Mouse (Mus musculus) thymus, postnatal 4 days (tissue): Measurements from ENCODE around the gene Pex11b.
"Not testable (repeated sequence)": the region's sequence is repeated elsewhere in the genome, so short reads cannot be mapped to it uniquely, and the experiment has no call there.

Experiments
- DNase-seq: peaks from one replicate; pipeline ENCODE4 v3.0.0; 2021

The Pex11b gene

GRCm38 (mm10) chr3:96634928-96635879, at the start of gene Pex11b, which contains the start of gene Gm42957:
TSS of gene Pex11b (plus strand) at chr3:96635376.
TSS of gene Gm42957 (plus strand) at chr3:96635474.
- peak; percentile 87 for DNase-seq

- DNase-seq = no peak
Observed at GRCm38 (mm10) chr3:96590657-96591056, 44.5 kb upstream of the Pex11b start.

DNA sequence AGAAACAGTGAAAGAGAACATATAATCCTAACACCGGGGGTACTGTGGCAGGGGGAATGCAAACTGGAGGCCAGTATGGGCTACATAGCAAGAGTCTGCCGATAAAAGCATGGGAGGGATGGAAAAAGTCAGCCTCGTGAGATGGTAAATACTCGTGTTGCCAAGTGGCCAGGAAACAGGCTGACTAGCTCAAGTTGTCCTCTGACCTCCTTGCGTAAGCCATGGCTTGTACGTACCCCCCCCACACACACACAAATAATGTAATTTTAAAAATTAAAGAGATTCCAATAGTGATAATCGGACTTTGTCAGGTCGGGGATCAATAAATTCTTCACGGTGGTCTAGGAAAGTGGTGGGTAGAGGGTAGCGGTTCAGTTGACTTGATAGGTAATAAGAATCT, 41.8 kb upstream of the Pex11b start:
- no peak for DNase-seq

GRCm38 (mm10) chr3:96593790-96594560, 41.2 kb upstream of the Pex11b start, which contains the start of gene Polr3gl:
TSS of gene Polr3gl (minus strand) at chr3:96594181.
- DNase-seq = peak; percentile 96

GRCm38 (mm10) chr3:96594851-96595250, 40.3 kb upstream of the Pex11b start:
- DNase-seq = no peak

- no peak for DNase-seq
Observed at GRCm38 (mm10) chr3:96595661-96596060, 39.5 kb upstream of the Pex11b start.

- DNase-seq = peak; percentile 48
Observed at GRCm38 (mm10) chr3:96596228-96596707, 38.9 kb upstream of the Pex11b start, which contains the start of gene Ankrd34a. TSS of gene Ankrd34a (plus strand) at chr3:96596636.

GRCm38 (mm10) chr3:96596855-96597254, 38.3 kb upstream of the Pex11b start:
- DNase-seq = no peak

GRCm38 (mm10) chr3:96597435-96597891, 37.7 kb upstream of the Pex11b start:
- peak; percentile 37 for DNase-seq

DNA sequence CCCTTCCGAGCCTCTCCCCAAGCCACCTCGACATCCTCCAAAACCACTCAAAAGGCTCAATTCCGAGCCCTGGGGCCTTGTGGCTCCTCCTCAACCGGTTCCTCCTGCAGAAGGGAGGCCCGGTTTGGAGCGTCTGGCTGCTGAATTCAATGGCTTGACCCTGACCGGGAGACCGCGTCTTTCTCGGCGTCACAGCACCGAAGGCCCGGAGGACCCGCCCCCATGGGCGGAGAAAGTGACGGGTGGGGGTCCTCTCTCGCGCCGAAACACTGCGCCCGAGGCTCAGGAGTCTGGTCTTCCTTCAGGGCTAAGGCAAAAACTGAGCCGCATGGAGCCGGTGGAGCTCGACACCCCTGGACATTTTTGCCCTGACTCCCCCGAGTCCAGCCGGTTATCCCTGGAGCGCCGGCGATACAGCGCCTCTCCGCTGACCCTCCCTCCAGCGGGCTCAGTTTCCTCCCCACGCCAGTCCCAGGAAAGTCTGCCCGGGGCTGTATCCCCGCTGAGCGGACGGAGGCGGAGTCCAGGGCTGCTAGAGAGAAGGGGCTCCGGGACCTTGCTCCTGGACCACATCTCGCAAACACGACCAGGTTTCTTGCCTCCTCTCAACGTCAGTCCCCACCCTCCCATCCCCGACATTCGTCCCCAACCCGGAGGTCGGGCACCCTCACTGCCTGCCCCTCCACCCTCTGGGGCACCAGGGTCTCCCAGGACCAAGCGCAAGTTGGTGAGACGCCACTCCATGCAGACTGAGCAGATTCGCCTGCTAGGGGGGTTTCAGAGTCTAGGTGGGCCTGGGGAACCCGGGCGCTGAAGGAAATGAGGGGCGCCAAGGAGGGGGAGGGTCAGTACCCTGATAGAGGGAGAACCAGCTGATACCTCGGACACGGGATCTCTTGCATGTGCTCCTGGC, 36.8 kb upstream of the Pex11b start:
- peak; percentile 47 for DNase-seq

DNA sequence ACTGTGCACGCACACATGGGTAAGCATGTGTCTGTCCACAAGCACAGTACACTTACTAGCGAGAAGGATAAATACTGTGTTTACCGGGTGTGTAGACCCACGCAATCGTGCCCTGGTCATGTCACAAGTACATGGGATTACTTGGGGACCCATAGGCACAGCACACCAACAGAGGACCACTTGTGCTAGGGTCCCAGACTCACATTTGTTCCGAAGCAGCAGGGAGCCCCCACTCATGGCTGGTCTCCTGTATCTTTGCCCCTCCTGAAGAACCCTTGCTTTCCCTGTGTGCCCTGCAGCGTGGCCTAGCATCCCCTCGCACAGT, 36.1 kb upstream of the Pex11b start:
- no peak for DNase-seq

- no peak for DNase-seq
Observed at GRCm38 (mm10) chr3:96599411-96599810, 35.8 kb upstream of the Pex11b start.

DNA sequence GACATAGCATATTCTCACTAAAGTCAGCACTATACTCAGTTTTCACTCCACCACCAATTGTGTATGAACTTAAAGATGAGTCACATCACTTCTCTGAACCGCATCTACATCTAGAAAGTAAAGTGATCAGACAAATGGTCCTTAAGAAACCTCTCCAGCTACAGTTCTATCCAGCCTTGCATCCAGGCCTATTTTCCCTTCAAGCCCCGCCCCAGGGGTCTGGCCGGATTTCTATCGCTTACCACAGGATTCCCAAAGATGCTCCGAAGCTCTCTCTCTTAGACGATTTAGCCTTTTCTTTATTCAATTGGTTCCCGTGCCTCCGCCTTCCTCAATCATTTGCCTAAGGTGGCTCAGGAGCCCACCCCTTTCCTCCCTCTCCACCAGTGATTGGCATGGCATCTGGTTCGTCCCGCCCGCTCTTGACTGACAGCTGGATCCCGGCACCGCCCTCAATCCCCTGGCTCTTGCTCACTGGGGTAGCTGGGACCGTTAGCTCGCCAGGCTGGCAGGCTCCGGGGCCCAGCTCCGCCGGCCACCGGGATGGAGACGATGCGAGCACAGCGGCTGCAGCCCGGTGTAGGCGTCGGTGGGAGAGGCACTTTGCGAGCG, 34.4 kb upstream of the Pex11b start, which contains the start of gene Lix1l:
Gene Lix1l (plus strand): TSS at position 511 of the 612 bp plus-strand sequence.
- peak; percentile 89 for DNase-seq

GRCm38 (mm10) chr3:96601251-96601787, 33.9 kb upstream of the Pex11b start:
- no peak for DNase-seq

- DNase-seq = no peak
Observed at GRCm38 (mm10) chr3:96601941-96602703, 33.1 kb upstream of the Pex11b start.

GRCm38 (mm10) chr3:96602704-96603084, 32.5 kb upstream of the Pex11b start:
- DNase-seq = no peak

DNA sequence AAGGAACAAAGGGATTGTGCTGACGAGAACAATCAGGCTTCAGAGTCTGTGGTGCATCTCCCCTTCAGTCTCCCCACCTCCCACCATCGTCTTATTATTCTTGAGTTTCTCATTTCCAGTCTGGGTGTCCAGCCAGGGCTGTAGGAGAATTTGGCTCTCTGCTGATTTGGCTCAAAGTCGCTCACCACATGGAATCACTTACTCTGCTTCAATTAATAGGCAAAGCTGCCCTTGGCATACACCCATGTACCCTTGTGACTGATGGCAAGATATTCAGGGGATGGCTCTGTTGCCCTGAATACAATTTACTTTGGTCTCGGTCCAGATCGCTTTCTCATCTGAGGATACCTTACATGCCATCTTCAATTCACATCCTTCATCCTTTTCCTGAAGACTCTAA, 31.9 kb upstream of the Pex11b start:
- no peak for DNase-seq

DNA sequence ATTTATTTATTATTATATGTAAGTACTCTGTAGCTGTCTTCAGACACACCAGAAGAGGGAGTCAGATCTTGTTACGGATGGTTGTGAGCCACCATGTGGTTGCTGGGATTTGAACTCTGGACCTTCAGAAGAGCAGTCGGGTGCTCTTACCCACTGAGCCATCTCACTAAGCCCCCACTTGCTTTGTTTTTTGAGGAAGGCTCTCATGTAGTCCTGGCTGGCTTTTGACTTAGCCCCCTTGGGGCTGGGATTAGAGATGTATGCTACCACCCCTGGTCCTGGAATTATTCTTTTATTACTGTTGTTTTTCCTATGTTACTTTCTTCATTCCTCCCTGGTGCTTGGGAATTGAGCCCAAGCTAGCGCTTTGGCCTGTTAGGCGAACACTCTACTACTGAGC, 29.2 kb upstream of the Pex11b start:
- DNase-seq = not testable (repeated sequence)

GRCm38 (mm10) chr3:96606618-96607017, 28.6 kb upstream of the Pex11b start:
- DNase-seq = no peak

DNA sequence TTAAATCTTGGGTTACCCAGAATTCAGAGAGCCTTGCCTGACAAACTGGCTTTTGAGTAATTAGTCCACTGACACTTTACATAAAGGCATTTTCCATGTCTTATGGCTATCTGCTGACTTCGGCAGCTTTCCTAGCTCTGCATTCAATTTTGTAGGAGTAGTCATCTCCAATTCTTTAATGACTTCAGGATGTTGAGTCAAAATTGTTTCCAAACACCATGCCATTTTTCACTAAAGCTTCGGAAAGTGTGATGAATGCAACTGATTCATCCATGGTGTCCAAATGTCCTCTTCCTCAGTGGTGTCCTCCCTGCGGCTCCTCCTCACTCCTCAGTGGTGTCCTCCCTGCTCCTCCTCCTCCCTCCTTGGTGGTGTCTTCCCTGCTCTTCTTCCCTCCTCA, 17.2 kb upstream of the Pex11b start:
- DNase-seq = no peak

- DNase-seq = no peak
Observed at GRCm38 (mm10) chr3:96623201-96623600, 12.0 kb upstream of the Pex11b start.
